Mouse (Mus musculus) MEL (cell line): Measurements from ENCODE around the gene Gga3. TPM values are rescaled to one million over a fixed set of nuclear protein-coding genes. Genes with fewer than 3 reads are reported as not detected.

Source experiments
- DNase-seq: peaks from one replicate; pipeline ENCODE4 v3.0.0; 2011; ENCODE audit warnings: low read depth, low spot score
- H3K27ac ChIP-seq: 2 replicates; pipeline ENCODE4 v1.5.1; 2012; ENCODE audit warnings: low read depth, mild to moderate bottlenecking, control low read depth, low read length, moderate library complexity; ENCODE audit not compliant: control insufficient read depth
- H3K27me3 ChIP-seq, 2 experiments: fragments of 150-350 bp in 1 of 2; sonication (generic) in 1 of 2; 2 replicates each; pipeline ENCODE4 v1.6.1; 2012; ENCODE audit warnings: low read length in 2 of 2, mild to moderate bottlenecking in 2 of 2, improper control_type of control experiment in 1 of 2, moderate library complexity in 1 of 2; ENCODE audit not compliant: insufficient read depth in 2 of 2, control insufficient read depth in 1 of 2
- H3K36me3 ChIP-seq, 2 experiments: 2 replicates each; pipeline ENCODE4 v1.6.1; 2012 to 2014; ENCODE audit warnings: low read length in 2 of 2, improper control_type of control experiment in 1 of 2, inconsistent platforms in 1 of 2, mild to moderate bottlenecking in 1 of 2; ENCODE audit not compliant: insufficient read depth in 2 of 2, control insufficient read depth in 1 of 2
- H3K4me1 ChIP-seq, 2 experiments: fragments of 150-350 bp in 1 of 2; sonication (generic) in 1 of 2; 2 replicates each; pipeline ENCODE4 v1.6.1; 2012; ENCODE audit warnings: low read length in 2 of 2, improper control_type of control experiment in 1 of 2, mild to moderate bottlenecking in 1 of 2; ENCODE audit not compliant: insufficient read depth in 2 of 2, control insufficient read depth in 1 of 2
- H3K4me3 ChIP-seq, 2 experiments: fragments of 150-350 bp in 1 of 2; sonication (generic) in 1 of 2; 2 replicates each; pipeline ENCODE4 v1.5.1; 2012; ENCODE audit warnings: low read depth in 2 of 2, low read length in 2 of 2, mild to moderate bottlenecking in 2 of 2, moderate library complexity in 2 of 2, control low read depth in 1 of 2, improper control_type of control experiment in 1 of 2; ENCODE audit not compliant: control insufficient read depth in 1 of 2, insufficient read depth in 1 of 2
- H3K79me2 ChIP-seq: 2 replicates; pipeline ENCODE4 v1.6.1; 2012; ENCODE audit warnings: mild to moderate bottlenecking, low read length, moderate library complexity; ENCODE audit not compliant: control insufficient read depth, poor library complexity, insufficient read depth
- H3K9ac ChIP-seq: 2 replicates; pipeline ENCODE4 v1.6.1; 2012; ENCODE audit warnings: low read depth, mild to moderate bottlenecking, control low read depth, low read length, moderate library complexity; ENCODE audit not compliant: control insufficient read depth, poor library complexity, severe bottlenecking
- H3K9me3 ChIP-seq: fragments of 150-350 bp; sonication (generic); replicated peaks from 2 replicates; pipeline ENCODE4 v1.6.1; 2012; ENCODE audit warnings: mild to moderate bottlenecking, low read length, improper control_type of control experiment, moderate library complexity; ENCODE audit not compliant: insufficient read depth
- BHLHE40 ChIP-seq: IDR thresholded peaks from 2 replicates; pipeline ENCODE4 v1.6.1; 2012; ENCODE audit warnings: low read depth, mild to moderate bottlenecking, inconsistent platforms, low read length, improper control_type of control experiment, borderline replicate concordance
- CHD1 ChIP-seq: IDR thresholded peaks from 2 replicates; pipeline ENCODE4 v1.6.1; 2012; ENCODE audit warnings: low read depth, mild to moderate bottlenecking, inconsistent platforms, low read length, improper control_type of control experiment
- CHD2 ChIP-seq: IDR thresholded peaks from 2 replicates; pipeline ENCODE4 v1.6.1; 2011; ENCODE audit warnings: low read length, improper control_type of control experiment
- CTCF ChIP-seq, 3 experiments: IDR thresholded peaks in 2 of 3; conservative IDR thresholded peaks in 1 of 3; 2 replicates each; pipeline ENCODE4 v1.5.1; 2011 to 2012; ENCODE audit warnings: low read length in 3 of 3, low read depth in 2 of 3, mild to moderate bottlenecking in 2 of 3, improper control_type of control experiment in 1 of 3, inconsistent platforms in 1 of 3, mixed read lengths in 1 of 3, moderate library complexity in 1 of 3; ENCODE audit not compliant: control insufficient read depth in 1 of 3, insufficient read depth in 1 of 3, poor library complexity in 1 of 3, severe bottlenecking in 1 of 3
- E2F4 ChIP-seq: IDR thresholded peaks from 2 replicates; pipeline ENCODE4 v1.6.1; 2011; ENCODE audit warnings: low read depth, low read length, improper control_type of control experiment, borderline replicate concordance
- EP300 ChIP-seq, 2 experiments: IDR thresholded peaks; 2 replicates each; pipeline ENCODE4 v1.6.1; 2011; ENCODE audit warnings: improper control_type of control experiment in 2 of 2, low read length in 2 of 2, low read depth in 1 of 2, mild to moderate bottlenecking in 1 of 2
- ETS1 ChIP-seq: IDR thresholded peaks from 2 replicates; pipeline ENCODE4 v1.6.1; 2012; ENCODE audit warnings: low read depth, mild to moderate bottlenecking, inconsistent platforms, low read length, improper control_type of control experiment, moderate library complexity
- GABPA ChIP-seq: IDR thresholded peaks from 2 replicates; pipeline ENCODE4 v1.6.1; 2012; ENCODE audit warnings: low read depth, mild to moderate bottlenecking, inconsistent platforms, low read length, improper control_type of control experiment, moderate library complexity
- HCFC1 ChIP-seq: IDR thresholded peaks from 2 replicates; pipeline ENCODE4 v1.6.1; 2012; ENCODE audit warnings: low read depth, mild to moderate bottlenecking, inconsistent platforms, low read length, improper control_type of control experiment, moderate library complexity
- JUND ChIP-seq: IDR thresholded peaks from 2 replicates; pipeline ENCODE4 v1.6.1; 2011; ENCODE audit warnings: low read depth, mild to moderate bottlenecking, improper control_type of control experiment, low read length
- KAT2A ChIP-seq: conservative IDR thresholded peaks from 2 replicates; pipeline ENCODE4 v1.6.1; 2012; ENCODE audit warnings: low read depth, low read length, improper control_type of control experiment, inconsistent platforms
- MAZ ChIP-seq: IDR thresholded peaks from 2 replicates; pipeline ENCODE4 v1.6.1; 2012; ENCODE audit warnings: low read depth, mild to moderate bottlenecking, inconsistent platforms, low read length, improper control_type of control experiment
- MEF2A ChIP-seq: IDR thresholded peaks from 2 replicates; pipeline ENCODE4 v1.6.1; 2014; ENCODE audit warnings: low read depth, mild to moderate bottlenecking, inconsistent platforms, low read length, improper control_type of control experiment; ENCODE audit not compliant: poor library complexity, insufficient replicate concordance, severe bottlenecking; ENCODE audit errors: extremely low read depth
- MXI1 ChIP-seq: IDR thresholded peaks from 2 replicates; pipeline ENCODE4 v1.6.1; 2011; ENCODE audit warnings: mild to moderate bottlenecking, low read depth, low read length, improper control_type of control experiment
- MYC ChIP-seq: IDR thresholded peaks from 2 replicates; pipeline ENCODE4 v1.6.1; 2011; ENCODE audit warnings: low read depth, mild to moderate bottlenecking, low read length, improper control_type of control experiment, moderate library complexity
- NELFE ChIP-seq: IDR thresholded peaks from 2 replicates; pipeline ENCODE4 v1.6.1; 2011; ENCODE audit warnings: low read depth, low read length, improper control_type of control experiment
- POLR2A ChIP-seq, 2 experiments: IDR thresholded peaks; 2 replicates each; pipeline ENCODE4 v1.6.1; 2011 to 2012; ENCODE audit warnings: low read length in 2 of 2, mild to moderate bottlenecking in 2 of 2, control low read depth in 1 of 2, improper control_type of control experiment in 1 of 2, low read depth in 1 of 2, moderate library complexity in 1 of 2; ENCODE audit not compliant: control insufficient read depth in 1 of 2, insufficient read depth in 1 of 2, poor library complexity in 1 of 2
- POLR2AphosphoS2 ChIP-seq: IDR thresholded peaks from 2 replicates; pipeline ENCODE4 v1.6.1; 2011; ENCODE audit warnings: low read length, improper control_type of control experiment
- POLR2AphosphoS5 ChIP-seq: IDR thresholded peaks from 2 replicates; pipeline ENCODE4 v1.6.1; 2012; ENCODE audit warnings: low read depth, borderline replicate concordance, mild to moderate bottlenecking, inconsistent platforms, low read length, moderate library complexity, mixed read lengths
- RCOR1 ChIP-seq: IDR thresholded peaks from 2 replicates; pipeline ENCODE4 v1.6.1; 2012; ENCODE audit warnings: low read depth, mild to moderate bottlenecking, inconsistent platforms, low read length, improper control_type of control experiment
- SIN3A ChIP-seq: IDR thresholded peaks from 2 replicates; pipeline ENCODE4 v1.6.1; 2012; ENCODE audit warnings: low read length, improper control_type of control experiment, inconsistent platforms
- SMC3 ChIP-seq: IDR thresholded peaks from 2 replicates; pipeline ENCODE4 v1.6.1; 2011; ENCODE audit warnings: low read depth, low read length, improper control_type of control experiment
- TCF12 ChIP-seq: IDR thresholded peaks from 2 replicates; pipeline ENCODE4 v1.6.1; 2014; ENCODE audit warnings: low read depth, mild to moderate bottlenecking, inconsistent platforms, low read length, improper control_type of control experiment, moderate library complexity
- USF1 ChIP-seq: IDR thresholded peaks from 2 replicates; pipeline ENCODE4 v1.6.1; 2014; ENCODE audit warnings: low read depth, mild to moderate bottlenecking, inconsistent platforms, low read length, improper control_type of control experiment, moderate library complexity
- USF2 ChIP-seq, 2 experiments: IDR thresholded peaks; 2 replicates each; pipeline ENCODE4 v1.6.1; 2011 to 2012; ENCODE audit warnings: improper control_type of control experiment in 2 of 2, low read length in 2 of 2, borderline replicate concordance in 1 of 2, inconsistent platforms in 1 of 2, low read depth in 1 of 2, mild to moderate bottlenecking in 1 of 2; ENCODE audit not compliant: insufficient read depth in 1 of 2
- ZKSCAN1 ChIP-seq: IDR thresholded peaks from 2 replicates; pipeline ENCODE4 v1.6.1; 2012; ENCODE audit warnings: low read depth, mild to moderate bottlenecking, inconsistent platforms, low read length, improper control_type of control experiment, moderate library complexity
- ZNF384 ChIP-seq: IDR thresholded peaks from 2 replicates; pipeline ENCODE4 v1.6.1; 2012; ENCODE audit warnings: low read depth, mild to moderate bottlenecking, inconsistent platforms, low read length, improper control_type of control experiment
- polyA plus RNA-seq, 2 experiments: library from polyadenylated mRNA; stranded (reverse) in 1 of 2; unstranded in 1 of 2; fragments of >175 nt in 1 of 2; fragments of >200 nt in 1 of 2; gene quantifications; 2 replicates each; pipeline versions ENCODE4 v1.2.1 to v1.2.4; 2012; ENCODE audit warnings: low replicate concordance in 2 of 2, low read depth in 1 of 2; ENCODE audit not compliant: insufficient read length in 2 of 2, insufficient read depth in 1 of 2, missing spikeins in 1 of 2
- total RNA-seq: library from RNA; depleted of rRNA; stranded (reverse); fragments of 300-350 nt; gene quantifications from 2 replicates; pipeline ENCODE4 v1.2.3, GENCODE M21; 2012

The Gga3 gene
- total and polyA plus RNA-seq, 3 experiments: 28.6 to 59.9 TPM; not detected in 1

GRCm38 (mm10) chr11:115636960-115637359 lies 33.1 kb upstream of the Gga3 start:
- Histone ChIP-seq H3K4me3 (no peak overlapping the region), H3K36me3 (peaks cover 0 to 21% of the 10 kb centered on the region in 2 experiments; a peak in 2 of 4 replicates), H3K79me2 (no peaks in the 10 kb centered on the region), H3K27me3 (no peaks in the 10 kb centered on the region), H3K4me1 (peaks cover 16 to 28% of the 10 kb centered on the region in 2 experiments), H3K9me3 (no peaks in the 10 kb centered on the region), H3K27ac (no peak overlapping the region), H3K9ac (no peak overlapping the region)
- no peak for DNase-seq
- no peak for TF ChIP-seq MEF2A
- TF ChIP-seq TCF12: no peak
- TF ChIP-seq KAT2A: no peak
- no peak for TF ChIP-seq ZNF384
- no peak for TF ChIP-seq E2F4
- no peak for TF ChIP-seq EP300 (IDR thresholded peaks at IDR 0.05; ENCODE audit: low read depth in 1 of 2, low read length in 2 of 2)
- no peak for TF ChIP-seq BHLHE40
- TF ChIP-seq SMC3: no peak
- no peak for TF ChIP-seq USF1
- TF ChIP-seq CHD1: no peak
- no peak for TF ChIP-seq ZKSCAN1

- no peak overlapping the region for H3K4me3 ChIP-seq
- DNase-seq: no peak
- no peak for TF ChIP-seq MAZ
- TF ChIP-seq CHD2: no peak
- TF ChIP-seq JUND: no peak
- no peak for TF ChIP-seq HCFC1
- no peak for TF ChIP-seq MYC
- no peak for TF ChIP-seq E2F4
- no peak for TF ChIP-seq TCF12
- no peak for TF ChIP-seq RCOR1
- TF ChIP-seq USF2 (IDR thresholded peaks at IDR 0.05; ENCODE audit: borderline replicate concordance in 1 of 2, insufficient read depth in 1 of 2, low read depth in 1 of 2, low read length in 2 of 2): no peak
- TF ChIP-seq GABPA: no peak
- no peak for TF ChIP-seq POLR2AphosphoS2
- TF ChIP-seq ZKSCAN1: no peak
- TF ChIP-seq ETS1: no peak
- TF ChIP-seq POLR2A (IDR thresholded peaks at IDR 0.05; ENCODE audit: control insufficient read depth in 1 of 2, insufficient read depth in 1 of 2, low read depth in 1 of 2, low read length in 2 of 2, poor library complexity in 1 of 2): no peak
- no peak for TF ChIP-seq POLR2AphosphoS5
- TF ChIP-seq SIN3A: no peak
- TF ChIP-seq NELFE: no peak
- TF ChIP-seq USF1: no peak
- TF ChIP-seq MXI1: no peak
- no peak; a peak in 1 of 6 replicates for TF ChIP-seq CTCF (IDR thresholded peaks at IDR 0.05 in 2 of 3, conservative IDR thresholded peaks at IDR 0.05 in 1 of 3; ENCODE audit: control insufficient read depth in 1 of 3, insufficient read depth in 1 of 3, low read depth in 2 of 3, low read length in 3 of 3, poor library complexity in 1 of 3, severe bottlenecking in 1 of 3)
- peaks cover 12 to 23% of the 10 kb centered on the region in 2 experiments for H3K4me1 ChIP-seq
- H3K27me3 ChIP-seq: no peaks in the 10 kb centered on the region
- H3K9ac ChIP-seq: no peak overlapping the region
- H3K27ac ChIP-seq: no peak overlapping the region
- H3K79me2 ChIP-seq: no peaks in the 10 kb centered on the region
- H3K9me3 ChIP-seq: no peaks in the 10 kb centered on the region
- peaks cover 0 to 14% of the 10 kb centered on the region in 2 experiments; a peak in 2 of 4 replicates for H3K36me3 ChIP-seq
These were observed 31.6 kb upstream of the Gga3 start for GRCm38 (mm10) chr11:115635484-115635883.
